Mouse (Mus musculus) stomach, postnatal 0 days (tissue): ENCODE results near the gene Cdh15. TPM values are rescaled to one million over a fixed set of nuclear protein-coding genes. Genes with fewer than 3 reads are reported as not detected.

Experiments used
- ATAC-seq: fragments of 200-750 bp; cut with Nextera tagmentation; 2 replicates; pipeline ENCODE4 v1.8.0; 2017; ENCODE audit not compliant: low FRiP score, low TSS enrichment
- DNase-seq: peaks from one replicate; pipeline ENCODE4 v3.0.0-alpha.2; 2016; ENCODE audit warnings: low spot score
- H3K27ac ChIP-seq: fragments of 300-500 bp; sonication (generic); replicated peaks from 2 replicates; pipeline ENCODE4 v1.5.1; 2014; ENCODE audit warnings: mild to moderate bottlenecking, control low read depth
- H3K27me3 ChIP-seq: fragments of 300-500 bp; sonication (generic); 2 replicates; pipeline ENCODE4 v1.6.1; 2014; ENCODE audit warnings: low read length; ENCODE audit not compliant: control insufficient read depth, insufficient read depth
- H3K36me3 ChIP-seq: fragments of 300-500 bp; sonication (generic); 2 replicates; pipeline ENCODE4 v1.6.1; 2014; ENCODE audit warnings: low read length, mixed read lengths; ENCODE audit not compliant: control insufficient read depth, insufficient read depth
- H3K4me1 ChIP-seq: fragments of 300-500 bp; sonication (generic); replicated peaks from 2 replicates; pipeline ENCODE4 v1.6.1; 2014; ENCODE audit warnings: antibody characterized with exemption; ENCODE audit not compliant: control insufficient read depth, insufficient read depth
- H3K4me2 ChIP-seq: fragments of 300-500 bp; sonication (generic); replicated peaks from 2 replicates; pipeline ENCODE4 v1.6.1; 2014; ENCODE audit warnings: low read depth, mild to moderate bottlenecking, control low read depth, moderate library complexity
- H3K4me3 ChIP-seq: fragments of 300-500 bp; sonication (generic); 2 replicates; pipeline ENCODE4 v1.5.1; 2014; ENCODE audit warnings: low read depth, low read length, control low read depth
- H3K9ac ChIP-seq: fragments of 300-500 bp; sonication (generic); 2 replicates; pipeline ENCODE4 v1.6.1; 2014; ENCODE audit warnings: mild to moderate bottlenecking, low read length, control low read depth, mixed read lengths
- H3K9me3 ChIP-seq: fragments of 300-500 bp; sonication (generic); 2 replicates; pipeline ENCODE4 v1.6.1; 2016; ENCODE audit warnings: low read length; ENCODE audit not compliant: control insufficient read depth
- CTCF ChIP-seq: IDR thresholded peaks from 2 replicates; pipeline ENCODE4 v1.5.1; 2016; ENCODE audit warnings: antibody characterized with exemption, low read depth, mild to moderate bottlenecking, moderate library complexity
- EP300 ChIP-seq: optimal IDR thresholded peaks from 2 replicates; pipeline ENCODE3; 2016; ENCODE audit warnings: antibody characterized with exemption
- WGBS: fragments of 180-500 bp; shearing (Covaris S2); extraction: QIAGEN DNeasy Blood & Tissue Kit; methylation state at CpG from one replicate; pipeline ENCODE4 v1.1.7; 2014; 5-methylcytosine and 5-hydroxymethylcytosine counted together
- polyA plus RNA-seq: library from polyadenylated mRNA; unstranded; fragments of >200 nt; fragmentation: Nextera tagmentation; extraction: Ambion mirVana; gene quantifications from 2 replicates; pipeline ENCODE4 v1.2.1, GENCODE M21; 2015

Gene Cdh15
- polyA plus RNA-seq, 1 experiment from 2014 or later = 0.23 TPM

GRCm38 (mm10) chr8:122817724-122818496 lies 29.9 kb upstream of the Cdh15 start:
- ATAC-seq = peak; percentile 60
- TF ChIP-seq EP300 = no peak
- no peak for TF ChIP-seq CTCF
- Histone ChIP-seq H3K4me1 (no peaks in the 10 kb centered on the region), H3K36me3 (peaks cover 6% of the 10 kb centered on the region; the same call in 1 of the 2 replicates), H3K4me2 (no peak overlapping the region), H3K9me3 (no peaks in the 10 kb centered on the region), H3K9ac (no peak overlapping the region), H3K27ac (no peak overlapping the region), H3K27me3 (no peaks in the 10 kb centered on the region), H3K4me3 (no peak overlapping the region)
- WGBS = 46% methylated on average over 13 of the region's 13 CpGs
- DNase-seq = peak; percentile 33

- Histone ChIP-seq H3K9ac (no peak overlapping the region), H3K27ac (no peak overlapping the region), H3K9me3 (no peaks in the 10 kb centered on the region), H3K4me1 (no peaks in the 10 kb centered on the region), H3K36me3 (0 out of 2 replicates have a peak, but pooled peaks cover 2% of the 10 kb centered on the region), H3K27me3 (no peaks in the 10 kb centered on the region), H3K4me2 (no peak overlapping the region), H3K4me3 (no peak overlapping the region)
- no peak for DNase-seq
- ATAC-seq = no peak
- 37% methylated on average over 11 of the region's 11 CpGs for WGBS
- TF ChIP-seq CTCF = no peak
- no peak for TF ChIP-seq EP300
These were observed 28.0 kb upstream of the Cdh15 start for GRCm38 (mm10) chr8:122819776-122820175.

- H3K4me3 ChIP-seq = no peak overlapping the region
- no peak for ATAC-seq
- no peak overlapping the region for H3K9ac ChIP-seq
- no peak for DNase-seq
- 45% methylated on average over 5 of the region's 5 CpGs for WGBS
- no peaks in the 10 kb centered on the region for H3K27me3 ChIP-seq
- no peaks in the 10 kb centered on the region for H3K9me3 ChIP-seq
- H3K4me1 ChIP-seq = no peaks in the 10 kb centered on the region
- no peaks in the 10 kb centered on the region for H3K36me3 ChIP-seq
- H3K27ac ChIP-seq = no peak overlapping the region
- TF ChIP-seq EP300 (no peak), CTCF (no peak)
- H3K4me2 ChIP-seq = no peak overlapping the region
These were observed 23.2 kb upstream of the Cdh15 start for GRCm38 (mm10) chr8:122824571-122824970.

- ATAC-seq (no peak), DNase-seq (no peak)
- no peak overlapping the region for H3K4me3 ChIP-seq
- no peak overlapping the region for H3K9ac ChIP-seq
- H3K27me3 ChIP-seq = no peaks in the 10 kb centered on the region
- no peaks in the 10 kb centered on the region for H3K4me1 ChIP-seq
- no peaks in the 10 kb centered on the region for H3K36me3 ChIP-seq
- H3K9me3 ChIP-seq = no peaks in the 10 kb centered on the region
- TF ChIP-seq EP300 (no peak), CTCF (no peak)
- H3K27ac ChIP-seq = no peak overlapping the region
- H3K4me2 ChIP-seq = no peak overlapping the region
- 77% methylated on average over 9 of the region's 9 CpGs for WGBS
These were observed 22.8 kb upstream of the Cdh15 start for GRCm38 (mm10) chr8:122824986-122825385.

GRCm38 (mm10) chr8:122825408-122825807 lies 22.4 kb upstream of the Cdh15 start:
- H3K9ac ChIP-seq = no peak overlapping the region
- no peak for TF ChIP-seq EP300
- no peak for TF ChIP-seq CTCF
- H3K27me3 ChIP-seq = no peaks in the 10 kb centered on the region
- no peak overlapping the region for H3K27ac ChIP-seq
- no peak overlapping the region for H3K4me3 ChIP-seq
- no peaks in the 10 kb centered on the region for H3K9me3 ChIP-seq
- WGBS = 86% methylated on average over 8 of the region's 8 CpGs
- H3K4me2 ChIP-seq = no peak overlapping the region
- ATAC-seq (no peak), DNase-seq (no peak)
- H3K36me3 ChIP-seq = no peaks in the 10 kb centered on the region
- no peaks in the 10 kb centered on the region for H3K4me1 ChIP-seq

GRCm38 (mm10) chr8:122829396-122829795 lies 18.4 kb upstream of the Cdh15 start:
- no peak for TF ChIP-seq CTCF
- TF ChIP-seq EP300 = no peak

More at GRCm38 (mm10) chr8:122829396-122829795, 18.4 kb upstream of the Cdh15 start:
- ATAC-seq (no peak), DNase-seq (no peak)
- WGBS = 79% methylated on average over 3 of the region's 3 CpGs
- Histone ChIP-seq H3K36me3 (no peaks in the 10 kb centered on the region), H3K4me2 (no peak overlapping the region), H3K4me3 (no peak overlapping the region), H3K9ac (no peak overlapping the region), H3K27me3 (no peaks in the 10 kb centered on the region), H3K27ac (no peak overlapping the region), H3K4me1 (no peaks in the 10 kb centered on the region), H3K9me3 (no peaks in the 10 kb centered on the region)
